Mouse (Mus musculus) hindbrain, embryonic 16.5 days (tissue): ENCODE measurements around the gene Retreg1. TPM values are rescaled to one million over a fixed set of nuclear protein-coding genes. Genes with fewer than 3 reads are reported as not detected.

Experiments used
- ATAC-seq: fragments of 200-750 bp; cut with Nextera tagmentation; 2 replicates; pipeline ENCODE4 v1.8.0; 2017; ENCODE audit warnings: moderate TSS enrichment, moderate library complexity
- H3K27ac ChIP-seq: fragments of 300-500 bp; sonication (generic); 2 replicates; pipeline ENCODE4 v1.5.1; 2014; ENCODE audit warnings: low read depth, mild to moderate bottlenecking, control low read depth, low read length, moderate library complexity
- H3K27me3 ChIP-seq: fragments of 300-500 bp; sonication (generic); replicated peaks from 2 replicates; pipeline ENCODE4 v1.6.1; 2014; ENCODE audit warnings: low read length; ENCODE audit not compliant: control insufficient read depth, insufficient read depth
- H3K36me3 ChIP-seq: fragments of 300-500 bp; sonication (generic); 2 replicates; pipeline ENCODE4 v1.6.1; 2014; ENCODE audit warnings: mild to moderate bottlenecking, low read length, moderate library complexity, mixed read lengths; ENCODE audit not compliant: control insufficient read depth, insufficient read depth
- H3K4me1 ChIP-seq: fragments of 300-500 bp; sonication (generic); 2 replicates; pipeline ENCODE4 v1.6.1; 2014; ENCODE audit warnings: low read depth, low read length; ENCODE audit not compliant: control insufficient read depth, insufficient read depth
- H3K4me2 ChIP-seq: fragments of 300-500 bp; sonication (generic); 2 replicates; pipeline ENCODE4 v1.6.1; 2014; ENCODE audit warnings: mild to moderate bottlenecking, low read length, control low read depth, moderate library complexity
- H3K4me3 ChIP-seq: fragments of 300-500 bp; sonication (generic); 2 replicates; pipeline ENCODE4 v1.5.1; 2014; ENCODE audit warnings: mild to moderate bottlenecking, low read length, control low read depth, moderate library complexity
- H3K9ac ChIP-seq: fragments of 300-500 bp; sonication (generic); 2 replicates; pipeline ENCODE4 v1.6.1; 2014; ENCODE audit warnings: low read depth, mild to moderate bottlenecking, control low read depth, low read length, moderate library complexity
- H3K9me3 ChIP-seq: fragments of 300-500 bp; sonication (generic); 2 replicates; pipeline ENCODE4 v1.6.1; 2014; ENCODE audit warnings: mild to moderate bottlenecking, low read length, moderate library complexity; ENCODE audit not compliant: control insufficient read depth
- WGBS: fragments of 180-500 bp; shearing (Covaris S2); extraction: QIAGEN DNeasy Blood & Tissue Kit; methylation state at CpG from one replicate; pipeline ENCODE4 v1.1.7; 2014; 5-methylcytosine and 5-hydroxymethylcytosine counted together
- polyA plus RNA-seq: library from polyadenylated mRNA; unstranded; fragments of >200 nt; fragmentation: Nextera tagmentation; extraction: Ambion mirVana; gene quantifications from 2 replicates; pipeline ENCODE4 v1.2.1, GENCODE M21; 2015

Retreg1 gene
- polyA plus RNA-seq, 1 experiment from 2014 or later: 19.0 TPM

DNA sequence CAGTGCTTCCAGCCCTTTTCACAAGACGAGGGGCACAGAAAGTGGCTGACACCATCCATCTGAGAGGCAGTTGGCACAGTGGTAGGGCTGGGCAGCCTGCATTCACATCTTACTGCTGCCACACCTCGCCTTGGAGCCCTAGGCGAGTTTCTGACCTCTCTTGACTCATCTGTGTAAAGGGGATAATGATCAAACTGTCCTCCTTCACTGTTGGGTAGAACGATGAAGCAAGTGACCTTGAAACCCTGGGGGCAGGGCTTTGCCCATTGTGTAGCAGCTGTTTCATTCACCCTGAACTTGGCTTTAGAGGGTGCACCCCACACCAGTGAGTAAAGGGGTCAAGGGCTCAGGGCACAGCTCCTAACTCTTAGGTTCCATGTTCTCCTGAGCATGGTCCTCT lies 39.0 kb downstream of the Retreg1 start:
- Histone ChIP-seq H3K4me1 (peaks cover 6% of the 10 kb centered on the region; the same call in 1 of the 2 replicates), H3K27me3 (no peaks in the 10 kb centered on the region), H3K9ac (no peak overlapping the region), H3K9me3 (no peaks in the 10 kb centered on the region), H3K4me2 (no peak overlapping the region), H3K4me3 (no peak overlapping the region), H3K36me3 (no peaks in the 10 kb centered on the region), H3K27ac (no peak overlapping the region)
- ATAC-seq: no peak
- WGBS: 58% methylated on average over 4 of the region's 4 CpGs

DNA sequence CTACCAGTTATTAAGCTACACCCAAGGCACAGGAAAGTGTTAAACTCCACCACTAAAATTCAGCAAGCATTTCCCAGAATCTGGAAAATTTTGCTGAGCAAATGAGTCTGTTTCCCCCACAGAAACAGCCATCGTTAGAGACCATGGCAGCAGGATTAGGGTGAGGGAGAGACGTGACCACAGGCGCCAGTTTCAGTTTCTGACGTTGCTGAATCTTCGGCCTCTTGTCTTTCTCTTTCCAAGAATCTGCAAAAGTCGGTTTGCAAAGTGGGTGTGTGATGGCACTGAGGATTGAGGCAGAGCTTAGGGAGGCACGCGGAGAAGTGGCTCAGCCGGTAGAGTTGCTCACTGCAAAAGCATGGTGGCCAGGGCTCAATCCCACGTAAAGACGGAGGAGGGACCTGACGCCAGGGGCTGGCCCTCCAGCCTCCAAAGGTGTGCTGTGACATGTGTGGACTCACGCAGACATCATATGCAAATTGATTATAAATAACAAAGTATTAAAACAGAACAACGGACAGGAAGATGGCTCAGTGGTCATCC lies 41.5 kb downstream of the Retreg1 start:
- Histone ChIP-seq H3K4me1 (peaks cover 2% of the 10 kb centered on the region; the same call in 1 of the 2 replicates), H3K27me3 (no peaks in the 10 kb centered on the region), H3K9me3 (no peaks in the 10 kb centered on the region), H3K36me3 (no peaks in the 10 kb centered on the region), H3K4me2 (no peak overlapping the region), H3K27ac (no peak overlapping the region), H3K9ac (no peak overlapping the region), H3K4me3 (no peak overlapping the region)
- ATAC-seq: no peak
- WGBS: 88% methylated on average over 14 of the region's 14 CpGs

DNA sequence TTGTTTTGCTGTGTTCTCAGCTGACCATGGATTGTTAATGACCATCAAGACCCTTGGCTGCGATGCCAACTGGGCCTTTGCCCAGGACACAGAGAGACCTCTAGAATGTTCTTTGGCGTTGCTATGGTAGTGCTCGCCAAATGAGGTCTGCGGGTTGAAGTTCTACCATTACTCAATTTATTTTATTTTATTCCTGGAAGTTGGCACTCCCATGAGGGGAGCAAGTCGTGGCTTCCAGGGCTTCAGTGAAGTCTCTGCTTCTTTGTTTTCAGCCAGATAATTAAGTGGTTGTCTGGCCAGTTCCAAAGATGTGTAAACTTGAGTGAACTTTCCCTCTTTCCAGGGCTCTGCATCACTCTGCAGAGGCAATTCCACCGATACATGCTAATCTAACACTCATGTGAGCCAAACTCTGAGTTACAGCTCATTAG lies 43.6 kb downstream of the Retreg1 start:
- H3K27ac ChIP-seq: no peak overlapping the region
- no peak overlapping the region for H3K4me3 ChIP-seq
- peaks cover 3% of the 10 kb centered on the region; the same call in 1 of the 2 replicates for H3K36me3 ChIP-seq
- no peak overlapping the region for H3K4me2 ChIP-seq
- WGBS: 66% methylated on average over 6 of the region's 6 CpGs
- peaks cover 2% of the 10 kb centered on the region; the same call in 1 of the 2 replicates for H3K4me1 ChIP-seq
- ATAC-seq: peak; percentile 90
- H3K9me3 ChIP-seq: no peaks in the 10 kb centered on the region
- H3K9ac ChIP-seq: no peak overlapping the region
- no peaks in the 10 kb centered on the region for H3K27me3 ChIP-seq

DNA sequence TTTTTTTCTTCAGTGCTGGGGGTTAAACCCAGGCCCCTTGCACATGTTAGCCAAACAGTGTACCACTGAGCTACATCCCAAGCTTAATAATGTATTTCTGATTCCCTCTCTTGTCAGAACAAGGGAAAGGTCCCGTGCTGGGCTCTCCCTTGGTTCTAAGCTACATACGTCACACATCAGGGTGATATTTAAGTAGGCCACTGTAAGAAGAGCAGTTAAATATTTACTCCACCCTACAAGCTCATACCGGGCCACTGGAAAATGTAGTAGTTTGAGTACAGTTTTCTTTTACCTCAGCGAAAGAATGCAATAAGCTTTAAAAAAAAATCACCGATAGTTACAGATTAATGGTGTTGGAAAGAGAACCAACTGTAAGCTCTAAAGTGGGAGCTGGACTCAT lies 46.9 kb downstream of the Retreg1 start:
- H3K27me3 ChIP-seq: no peaks in the 10 kb centered on the region
- no peak overlapping the region for H3K9ac ChIP-seq
- peaks cover 2% of the 10 kb centered on the region; the same call in 1 of the 2 replicates for H3K4me1 ChIP-seq
- no peak overlapping the region for H3K4me3 ChIP-seq
- no peak overlapping the region for H3K27ac ChIP-seq
- H3K9me3 ChIP-seq: no peaks in the 10 kb centered on the region
- WGBS: 95% methylated on average over 5 of the region's 5 CpGs
- ATAC-seq: no peak
- no peak overlapping the region for H3K4me2 ChIP-seq
- H3K36me3 ChIP-seq: peaks cover 3% of the 10 kb centered on the region; the same call in 1 of the 2 replicates

DNA sequence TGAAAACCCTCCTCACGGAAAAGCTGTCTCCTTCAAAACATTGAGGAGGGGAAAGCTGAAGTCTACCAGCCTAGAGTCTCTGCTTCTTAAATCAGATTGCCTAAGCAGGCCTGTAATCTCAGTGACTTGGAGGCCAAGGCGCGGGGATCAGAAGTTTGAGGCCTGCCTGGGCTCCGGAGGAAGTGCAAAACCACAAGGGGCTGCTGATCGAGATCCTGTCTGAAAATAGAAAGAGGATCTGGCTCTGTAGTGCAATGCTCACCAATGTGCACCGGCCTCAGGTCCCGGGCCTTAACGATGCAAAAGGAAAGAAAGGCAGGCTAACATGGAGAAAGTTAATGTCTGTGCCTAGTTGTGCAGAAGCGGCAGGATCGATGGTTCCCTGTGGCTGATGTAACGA lies 48.6 kb downstream of the Retreg1 start:
- Histone ChIP-seq H3K4me3 (no peak overlapping the region), H3K4me2 (no peak overlapping the region), H3K27ac (no peak overlapping the region), H3K4me1 (peaks cover 2% of the 10 kb centered on the region; the same call in 1 of the 2 replicates), H3K9ac (no peak overlapping the region), H3K27me3 (no peaks in the 10 kb centered on the region), H3K36me3 (peaks cover 3% of the 10 kb centered on the region; the same call in 1 of the 2 replicates), H3K9me3 (no peaks in the 10 kb centered on the region)
- no peak for ATAC-seq
- WGBS: 86% methylated on average over 11 of the region's 11 CpGs

DNA sequence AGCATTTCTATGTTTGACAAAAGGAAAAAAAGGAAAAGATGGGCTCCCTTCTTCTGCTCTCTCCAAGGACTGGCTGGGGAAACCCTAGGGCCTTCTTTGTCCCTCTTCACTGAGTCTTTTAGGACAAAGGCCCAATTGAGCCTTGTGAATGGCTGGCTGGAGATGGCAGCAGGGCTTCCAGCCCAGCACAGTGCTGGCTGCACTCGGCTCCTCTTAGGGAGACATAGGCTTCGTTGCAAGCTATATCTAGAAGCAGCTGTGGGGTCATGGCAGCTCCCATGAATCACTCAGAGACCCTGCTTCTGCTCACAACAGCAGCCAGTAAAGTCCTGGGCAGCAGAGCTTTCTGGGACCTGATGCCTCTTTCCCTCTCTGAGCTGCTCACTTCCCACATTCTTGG lies 50.3 kb downstream of the Retreg1 start:
- H3K27ac ChIP-seq: no peak overlapping the region
- 24% methylated on average over 2 of the region's 2 CpGs for WGBS
- ATAC-seq: peak; percentile 88
- no peaks in the 10 kb centered on the region for H3K27me3 ChIP-seq
- no peak overlapping the region for H3K4me2 ChIP-seq
- H3K36me3 ChIP-seq: peaks cover 3% of the 10 kb centered on the region; the same call in 1 of the 2 replicates
- no peak overlapping the region for H3K4me3 ChIP-seq
- no peak overlapping the region for H3K9ac ChIP-seq
- H3K9me3 ChIP-seq: no peaks in the 10 kb centered on the region
- H3K4me1 ChIP-seq: no peaks in the 10 kb centered on the region

DNA sequence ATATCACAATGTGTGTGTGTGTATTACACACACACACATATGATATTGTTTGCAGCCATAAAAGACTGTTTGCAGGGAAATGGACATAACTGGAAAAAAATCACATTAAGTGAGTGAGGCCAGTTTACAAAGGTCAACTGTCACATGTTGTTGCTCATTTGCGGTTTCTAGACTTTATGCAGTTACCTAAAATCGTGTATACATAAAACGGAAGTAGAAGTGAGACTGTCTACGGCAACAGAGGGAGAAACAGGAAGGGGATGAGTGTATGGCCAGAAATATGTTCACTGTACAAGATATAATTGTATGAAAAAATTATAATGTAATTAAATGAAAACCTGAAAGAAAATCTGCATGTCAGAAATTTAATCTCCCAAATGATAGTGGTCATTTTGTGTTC lies 53.8 kb downstream of the Retreg1 start:
- no peak for ATAC-seq

DNA sequence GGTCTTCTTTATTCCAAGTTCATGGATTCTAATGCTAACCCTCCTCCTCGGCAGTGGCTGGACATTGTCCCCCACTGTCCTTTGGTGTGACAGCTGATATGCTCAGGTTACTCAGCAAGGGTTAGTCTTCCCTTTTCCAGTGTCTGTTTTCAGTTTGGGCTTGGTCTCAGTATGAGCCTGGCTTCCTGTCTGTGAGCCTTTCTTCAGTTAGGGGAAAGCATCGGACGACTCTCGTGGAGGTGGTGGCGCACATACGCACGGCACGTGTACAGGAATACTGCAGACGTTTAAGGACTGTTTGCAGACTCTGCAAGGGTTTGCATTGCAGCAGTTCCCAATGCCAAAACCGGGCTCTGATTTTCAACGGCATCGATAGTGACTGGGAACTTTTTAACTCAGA lies 54.6 kb downstream of the Retreg1 start:
- 90% methylated on average over 12 of the region's 12 CpGs for WGBS
- Histone ChIP-seq H3K27me3 (no peaks in the 10 kb centered on the region), H3K9ac (no peak overlapping the region), H3K4me3 (no peak overlapping the region), H3K4me1 (0 out of 2 replicates have a peak, but pooled peaks cover 2% of the 10 kb centered on the region), H3K9me3 (no peaks in the 10 kb centered on the region), H3K36me3 (no peaks in the 10 kb centered on the region), H3K27ac (no peak overlapping the region), H3K4me2 (no peak overlapping the region)
- ATAC-seq: no peak

More for the DNA sequence above, 53.8 kb downstream of the Retreg1 start:
- Histone ChIP-seq H3K36me3 (no peaks in the 10 kb centered on the region), H3K27ac (no peak overlapping the region), H3K9ac (no peak overlapping the region), H3K4me3 (no peak overlapping the region), H3K27me3 (no peaks in the 10 kb centered on the region), H3K4me1 (0 out of 2 replicates have a peak, but pooled peaks cover 2% of the 10 kb centered on the region), H3K4me2 (no peak overlapping the region), H3K9me3 (no peaks in the 10 kb centered on the region)
- WGBS: 95% methylated on average over 4 of the region's 4 CpGs

DNA sequence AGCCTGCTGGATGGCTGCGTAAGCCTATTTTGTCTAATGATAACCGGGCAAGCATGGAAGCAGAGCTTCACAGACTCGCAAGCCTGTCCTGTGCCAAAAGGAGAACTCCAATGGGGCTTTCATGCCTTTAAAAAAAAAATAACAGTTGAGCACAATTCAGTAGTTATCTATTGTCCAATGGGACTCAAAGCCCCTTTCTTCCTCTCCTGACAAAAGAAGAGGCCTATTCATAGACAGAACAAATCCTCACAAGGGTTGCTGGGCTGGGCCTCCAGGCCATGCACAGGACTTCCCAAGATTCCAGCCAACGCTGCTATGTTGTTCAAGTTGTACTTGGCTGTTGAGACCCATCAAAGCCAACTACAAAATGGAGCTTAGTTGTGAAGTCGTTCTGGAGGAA lies 56.0 kb downstream of the Retreg1 start:
- Histone ChIP-seq H3K27ac (no peak overlapping the region), H3K36me3 (no peaks in the 10 kb centered on the region), H3K9ac (no peak overlapping the region), H3K27me3 (no peaks in the 10 kb centered on the region), H3K4me2 (no peak overlapping the region), H3K4me3 (no peak overlapping the region), H3K4me1 (0 out of 2 replicates have a peak, but pooled peaks cover 2% of the 10 kb centered on the region), H3K9me3 (no peaks in the 10 kb centered on the region)
- 36% methylated on average over 5 of the region's 5 CpGs for WGBS
- peak; percentile 47; the same call in 1 of the 2 replicates for ATAC-seq
